Mouse (Mus musculus): Measurements from ENCODE around the gene Gm29776. TPM values are rescaled to one million over a fixed set of nuclear protein-coding genes. Genes with fewer than 3 reads are reported as not detected.

Gm29776 gene
- total and polyA plus RNA-seq, 3 experiments: not detected

- 0 out of 2 replicates have a peak, but pooled peaks have one; percentile 22 for TF ChIP-seq BHLHE40 (IDR thresholded peaks at IDR 0.05; ENCODE audit: low read depth, low read length)
- TF ChIP-seq HCFC1 (IDR thresholded peaks at IDR 0.05; ENCODE audit: low read depth, low read length): peak; percentile 43; the same call in 1 of the 2 replicates
- TF ChIP-seq MXI1 (IDR thresholded peaks at IDR 0.05; ENCODE audit: low read depth, low read length): peak; percentile 53; the same call in 1 of the 2 replicates
- TF ChIP-seq USF1 (IDR thresholded peaks at IDR 0.05; ENCODE audit: low read depth, low read length): no peak
- TF ChIP-seq ZC3H11A (IDR thresholded peaks at IDR 0.05; ENCODE audit: low read depth, low read length): peak; percentile 83
- TF ChIP-seq TCF12 (IDR thresholded peaks at IDR 0.05; ENCODE audit: low read depth, low read length): 0 out of 2 replicates have a peak, but pooled peaks have one; percentile 44
These were observed 15.5 kb upstream of the Gm29776 start (continued) for GRCm38 (mm10) chr14:54714121-54714520.

GRCm38 (mm10) chr14:54712861-54713260 is 14.2 kb upstream of the Gm29776 start:
- dilution Hi-C loops (cut with MboI; ENCODE audit: extremely low pct_ligation_motif_present, extremely low pct_unique_long_range_greater_than_20kb, low sequenced_read_pairs): no loop called here
- peak; percentile 61 for TF ChIP-seq ELF1 (IDR thresholded peaks at IDR 0.05; ENCODE audit: low read depth, low read length)
- no peak for TF ChIP-seq RCOR1 (conservative IDR thresholded peaks at IDR 0.05; ENCODE audit: low read depth, low read length)
- no peak for TF ChIP-seq E2F4 (IDR thresholded peaks at IDR 0.05; ENCODE audit: insufficient replicate concordance, low read depth, low read length)
- TF ChIP-seq EP300 (IDR thresholded peaks at IDR 0.05; ENCODE audit: low read length): no peak
- TF ChIP-seq POLR2A (IDR thresholded peaks at IDR 0.05; ENCODE audit: low read depth, low read length): peak; percentile 54
- no peak for TF ChIP-seq PAX5 (IDR thresholded peaks at IDR 0.05; ENCODE audit: low read length)
- no peak for TF ChIP-seq ZMIZ1 (IDR thresholded peaks at IDR 0.05; ENCODE audit: low read depth, low read length)
- no peak for TF ChIP-seq MAZ (IDR thresholded peaks at IDR 0.05; ENCODE audit: low read depth, low read length)
- TF ChIP-seq CHD1 (IDR thresholded peaks at IDR 0.05; ENCODE audit: low read depth, low read length): no peak
- TF ChIP-seq CTCF (conservative IDR thresholded peaks at IDR 0.05 in 1 of 2, IDR thresholded peaks at IDR 0.05 in 1 of 2; ENCODE audit: low read depth in 2 of 2, low read length in 2 of 2): no peak
- TF ChIP-seq MYC (IDR thresholded peaks at IDR 0.05; ENCODE audit: low read depth, low read length): 0 out of 2 replicates have a peak, but pooled peaks have one; percentile 22
- TF ChIP-seq ZKSCAN1 (IDR thresholded peaks at IDR 0.05; ENCODE audit: borderline replicate concordance, low read depth, low read length): no peak
- TF ChIP-seq ZC3H11A (IDR thresholded peaks at IDR 0.05; ENCODE audit: low read depth, low read length): no peak
- TF ChIP-seq USF1 (IDR thresholded peaks at IDR 0.05; ENCODE audit: low read depth, low read length): no peak
- peak; percentile 38; the same call in 1 of the 2 replicates for TF ChIP-seq TCF12 (IDR thresholded peaks at IDR 0.05; ENCODE audit: low read depth, low read length)
- TF ChIP-seq NELFE (IDR thresholded peaks at IDR 0.05; ENCODE audit: low read depth, low read length): 0 out of 2 replicates have a peak, but pooled peaks have one; percentile 20
- TF ChIP-seq MAFK (IDR thresholded peaks at IDR 0.05; ENCODE audit: insufficient replicate concordance, low read length): no peak
- peak; percentile 23; the same call in 1 of the 2 replicates for TF ChIP-seq IRF4 (IDR thresholded peaks at IDR 0.05; ENCODE audit: low read depth, low read length)
- no peak for TF ChIP-seq ZNF384 (IDR thresholded peaks at IDR 0.05; ENCODE audit: low read depth, low read length)
- no peak for TF ChIP-seq MAX (IDR thresholded peaks at IDR 0.05; ENCODE audit: low read length)
- no peaks in the 10 kb centered on the region for H3K79me2 ChIP-seq (replicated peaks; ENCODE audit: control insufficient read depth, extremely low read depth, insufficient read depth, poor library complexity, severe bottlenecking)
- no peak for DNase-seq (ENCODE audit: extremely low read depth)
- peak overlapping the region; percentile 44 for H3K9ac ChIP-seq (ENCODE audit: insufficient read depth, low read depth)
- in situ Hi-C loops (cut with MboI; ENCODE audit: low pct_ligation_motif_present, low pct_unique_long_range_greater_than_20kb, low sequenced_read_pairs): loop anchor here (10.0 kb wide), 1 partner anchor 302 kb away; the partner anchor contains the start of gene Ngdn
- H3K9me3 ChIP-seq (replicated peaks; ENCODE audit: low read length): peaks cover 7% of the 10 kb centered on the region
- peak overlapping the region; percentile 3; the same call in 1 of the 2 replicates for H3K27ac ChIP-seq (ENCODE audit: insufficient read depth, low read depth)
- H3K4me2 ChIP-seq (ENCODE audit: insufficient read depth, low read depth, poor library complexity, severe bottlenecking): no peak overlapping the region; the same call in 1 of the 2 replicates
- H3K4me1 ChIP-seq (ENCODE audit: control insufficient read depth in 1 of 2, insufficient read depth in 2 of 2): peaks cover 8 to 30% of the 10 kb centered on the region in 2 experiments; a peak in 3 of 4 replicates
- H3K4me3 ChIP-seq (replicated peaks in 1 of 3; ENCODE audit: low read depth in 2 of 3, low read length in 2 of 3, poor library complexity in 1 of 3): no peak overlapping the region
- H3K27me3 ChIP-seq (replicated peaks): peaks cover 3% of the 10 kb centered on the region
- no peaks in the 10 kb centered on the region for H3K36me3 ChIP-seq (replicated peaks in 1 of 2; ENCODE audit: control insufficient read depth in 1 of 2, insufficient read depth in 1 of 2, low read length in 1 of 2)
